Mouse (Mus musculus) lung, postnatal 0 days (tissue): Measurements from ENCODE around the gene 2610528J11Rik. TPM values are rescaled to one million over a fixed set of nuclear protein-coding genes. Genes with fewer than 3 reads are reported as not detected.
A peak's percentile ranks its signal among the peaks of the same experiment; 100 is the strongest.

Experiments
- ATAC-seq: fragments of 200-750 bp; cut with Nextera tagmentation; 2 replicates; pipeline ENCODE4 v1.8.0; 2017; ENCODE audit warnings: moderate library complexity
- DNase-seq: peaks from one replicate; pipeline ENCODE4 v3.0.0-alpha.2; 2016; ENCODE audit warnings: low spot score
- H3K27ac ChIP-seq: fragments of 300-500 bp; sonication (generic); 2 replicates; pipeline ENCODE4 v1.5.1; 2014; ENCODE audit warnings: antibody characterized with exemption, mild to moderate bottlenecking, low read length, mixed read lengths
- H3K27me3 ChIP-seq: fragments of 300-500 bp; sonication (generic); replicated peaks from 2 replicates; pipeline ENCODE4 v1.6.1; 2014; ENCODE audit warnings: low read length, mixed read lengths; ENCODE audit not compliant: insufficient read depth
- H3K36me3 ChIP-seq: fragments of 300-500 bp; sonication (generic); 2 replicates; pipeline ENCODE4 v1.6.1; 2014; ENCODE audit warnings: low read length, mixed read lengths; ENCODE audit not compliant: insufficient read depth
- H3K4me1 ChIP-seq: fragments of 300-500 bp; sonication (generic); 2 replicates; pipeline ENCODE4 v1.6.1; 2014; ENCODE audit warnings: antibody characterized with exemption, low read depth, low read length, mixed read lengths; ENCODE audit not compliant: insufficient read depth
- H3K4me2 ChIP-seq: fragments of 300-500 bp; sonication (generic); replicated peaks from 2 replicates; pipeline ENCODE4 v1.6.1; 2014; ENCODE audit warnings: low read depth, mild to moderate bottlenecking, low read length, moderate library complexity, mixed read lengths
- H3K4me3 ChIP-seq: fragments of 300-500 bp; sonication (generic); 2 replicates; pipeline ENCODE4 v1.5.1; 2014; ENCODE audit warnings: low read depth, low read length
- H3K9ac ChIP-seq: fragments of 300-500 bp; sonication (generic); replicated peaks from 2 replicates; pipeline ENCODE4 v1.6.1; 2014; ENCODE audit warnings: low read depth, mild to moderate bottlenecking
- H3K9me3 ChIP-seq: fragments of 300-500 bp; sonication (generic); 2 replicates; pipeline ENCODE4 v1.6.1; 2016; ENCODE audit warnings: low read length, mixed read lengths
- CTCF ChIP-seq: IDR thresholded peaks from 2 replicates; pipeline ENCODE4 v1.5.1; 2016; ENCODE audit warnings: antibody characterized with exemption, mild to moderate bottlenecking
- EP300 ChIP-seq: IDR thresholded peaks from 2 replicates; pipeline ENCODE4 v1.6.1; 2016; ENCODE audit warnings: antibody characterized with exemption, mild to moderate bottlenecking, control low read depth
- WGBS: fragments of 180-500 bp; shearing (Covaris S2); extraction: QIAGEN DNeasy Blood & Tissue Kit; methylation state at CpG from one replicate; pipeline ENCODE4 v1.1.7; 2014; 5-methylcytosine and 5-hydroxymethylcytosine counted together
- polyA plus RNA-seq: library from polyadenylated mRNA; unstranded; fragments of >200 nt; fragmentation: Nextera tagmentation; extraction: Ambion mirVana; gene quantifications from 2 replicates; pipeline ENCODE4 v1.2.1, GENCODE M21; 2015

The 2610528J11Rik gene
- polyA plus RNA-seq, 1 experiment from 2014 or later, result 23.2 TPM

DNA sequence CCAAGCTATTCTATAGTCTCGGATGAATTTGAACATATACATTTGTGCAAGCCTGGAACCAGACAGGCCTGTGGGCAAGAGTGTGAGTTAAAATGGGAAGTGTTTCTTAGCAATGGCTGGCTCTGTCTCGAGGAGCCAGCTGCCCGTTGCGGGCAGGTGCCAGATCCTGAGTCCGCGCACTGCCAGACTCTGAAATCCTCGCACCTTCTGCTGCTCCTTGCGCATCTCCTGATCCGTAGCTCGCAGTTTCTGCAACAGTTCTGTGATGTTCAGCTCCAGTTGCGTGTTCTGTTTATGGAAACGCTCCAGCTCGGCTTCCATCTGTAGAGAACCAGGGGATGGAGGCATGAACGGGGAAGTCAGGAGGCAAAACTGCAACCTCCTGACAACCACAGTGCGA, 44.6 kb downstream of the 2610528J11Rik start:
- Histone ChIP-seq H3K36me3 (no peaks in the 10 kb centered on the region), H3K4me1 (no peaks in the 10 kb centered on the region), H3K9ac (no peak overlapping the region), H3K27me3 (no peaks in the 10 kb centered on the region), H3K27ac (no peak overlapping the region), H3K4me3 (no peak overlapping the region), H3K9me3 (no peaks in the 10 kb centered on the region), H3K4me2 (no peak overlapping the region)
- TF ChIP-seq CTCF, result no peak
- TF ChIP-seq EP300, result no peak
- DNase-seq, result no peak
- no peak for ATAC-seq
- WGBS, result 75% methylated on average over 14 of the region's 15 CpGs

DNA sequence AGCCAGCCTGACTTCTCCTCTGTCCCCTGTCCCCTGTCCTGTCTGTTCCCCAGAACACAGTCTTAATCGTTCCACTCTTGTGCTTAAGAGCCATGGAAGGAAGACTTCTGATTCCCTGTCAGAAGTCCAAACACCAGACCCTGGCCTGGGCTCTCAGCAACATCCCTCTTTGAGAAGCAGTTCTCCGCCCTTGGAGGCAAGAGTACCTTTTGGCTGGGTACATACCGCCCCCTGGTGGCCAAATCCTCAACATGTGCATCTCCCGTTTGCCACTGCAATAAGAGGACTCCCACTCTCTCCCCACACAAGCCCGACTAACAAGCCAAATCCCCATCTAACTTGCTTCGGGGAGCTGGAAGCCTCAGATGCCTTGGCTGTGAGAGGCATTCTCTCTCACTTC, 49.3 kb downstream of the 2610528J11Rik start:
- TF ChIP-seq CTCF (peak; percentile 94), EP300 (no peak)
- no peak for ATAC-seq
- H3K4me2 ChIP-seq, result no peak overlapping the region
- 4% methylated on average over 6 of the region's 6 CpGs for WGBS
- H3K27ac ChIP-seq, result no peak overlapping the region
- no peaks in the 10 kb centered on the region for H3K36me3 ChIP-seq
- peak; percentile 70 for DNase-seq
- H3K4me3 ChIP-seq, result no peak overlapping the region
- H3K27me3 ChIP-seq, result no peaks in the 10 kb centered on the region
- H3K4me1 ChIP-seq, result no peaks in the 10 kb centered on the region
- no peak overlapping the region for H3K9ac ChIP-seq
- no peaks in the 10 kb centered on the region for H3K9me3 ChIP-seq

DNA sequence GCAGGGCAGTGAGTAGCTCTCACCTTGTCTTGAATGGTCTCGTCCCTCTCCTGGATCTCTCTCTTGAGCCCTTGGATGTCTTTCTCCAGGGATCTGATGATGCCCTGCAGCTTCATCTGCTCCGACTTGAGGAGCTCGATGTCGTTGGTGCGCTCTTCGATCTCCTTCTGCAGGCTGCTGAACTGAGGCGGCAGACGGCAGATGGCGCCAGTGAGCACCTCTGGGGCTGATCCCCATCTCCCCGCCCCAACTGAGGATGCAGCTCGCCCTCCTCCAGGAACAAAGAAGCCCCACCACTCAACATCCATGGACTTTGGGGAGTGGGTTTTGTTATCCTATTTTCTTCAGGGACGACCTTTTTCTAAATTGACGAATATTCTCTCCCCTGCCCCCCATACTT, 52.5 kb downstream of the 2610528J11Rik start:
- no peak overlapping the region for H3K27ac ChIP-seq
- H3K4me3 ChIP-seq, result no peak overlapping the region
- DNase-seq (no peak), ATAC-seq (no peak)
- no peak overlapping the region for H3K4me2 ChIP-seq
- 48% methylated on average over 13 of the region's 13 CpGs for WGBS
- H3K4me1 ChIP-seq, result no peaks in the 10 kb centered on the region
- no peak for TF ChIP-seq EP300
- TF ChIP-seq CTCF, result peak; percentile 56
- H3K27me3 ChIP-seq, result no peaks in the 10 kb centered on the region
- H3K9me3 ChIP-seq, result no peaks in the 10 kb centered on the region
- no peaks in the 10 kb centered on the region for H3K36me3 ChIP-seq
- H3K9ac ChIP-seq, result no peak overlapping the region

Other genes with a start within 250 kb of the 2610528J11Rik start
- gene Ptprf, start 235.6 kb upstream of the 2610528J11Rik start, polyA plus RNA-seq, result 65.1 and 85.0 TPM in 2 replicates
- gene Szt2, start 117.7 kb upstream of the 2610528J11Rik start, polyA plus RNA-seq, result 6.1 TPM in 2 replicates
- gene Med8, start 117.7 kb upstream of the 2610528J11Rik start, polyA plus RNA-seq, result 90.5 and 95.8 TPM in 2 replicates
- gene Elovl1, start 98.9 kb upstream of the 2610528J11Rik start, polyA plus RNA-seq, result 351 and 356 TPM in 2 replicates
- gene Cdc20, start 89.6 kb upstream of the 2610528J11Rik start, polyA plus RNA-seq, result 16.5 and 20.2 TPM in 2 replicates
- gene Mpl, start 69.5 kb upstream of the 2610528J11Rik start, polyA plus RNA-seq, result 1.1 TPM in 2 replicates
- 108 and 119 TPM in 2 replicates for gene Tie1, start 36.9 kb upstream of the 2610528J11Rik start, polyA plus RNA-seq
- gene Tmem125, start 17.0 kb downstream of the 2610528J11Rik start, polyA plus RNA-seq, result 16.7 and 17.4 TPM in 2 replicates
- gene Cfap57, start 93.8 kb downstream of the 2610528J11Rik start, polyA plus RNA-seq, result 1.7 and 2.1 TPM in 2 replicates
- 85.5 and 87.8 TPM in 2 replicates for gene Ebna1bp2, start 93.8 kb downstream of the 2610528J11Rik start, polyA plus RNA-seq
- not detected in 2 replicates for gene Olfr62, start 132.0 kb downstream of the 2610528J11Rik start, polyA plus RNA-seq
- 0.91 and 1.5 TPM in 2 replicates for gene Olfr1342, start 165.8 kb downstream of the 2610528J11Rik start, polyA plus RNA-seq
- gene Olfr1341, start 176.5 kb downstream of the 2610528J11Rik start, polyA plus RNA-seq, result not detected in 2 replicates
- gene Olfr1340, start 193.1 kb downstream of the 2610528J11Rik start, polyA plus RNA-seq, result not detected in 2 replicates
- gene Olfr1339, start 205.2 kb downstream of the 2610528J11Rik start, polyA plus RNA-seq, result not detected in 2 replicates
- gene Olfr1338, start 231.7 kb downstream of the 2610528J11Rik start, polyA plus RNA-seq, result not detected in 2 replicates